Mouse (Mus musculus) frontal cortex, postnatal 25 days (tissue): ENCODE measurements around the gene Gm28360.
"Not testable (repeated sequence)": the region's sequence is repeated elsewhere in the genome, so short reads cannot be mapped to it uniquely, and the experiment has no call there.

Experiments
- DNase-seq, 2 experiments: peaks; one replicate each; pipeline ENCODE4 v3.0.0; 2022; ENCODE audit warnings: low spot score in 2 of 2

Gene Gm28360

DNA sequence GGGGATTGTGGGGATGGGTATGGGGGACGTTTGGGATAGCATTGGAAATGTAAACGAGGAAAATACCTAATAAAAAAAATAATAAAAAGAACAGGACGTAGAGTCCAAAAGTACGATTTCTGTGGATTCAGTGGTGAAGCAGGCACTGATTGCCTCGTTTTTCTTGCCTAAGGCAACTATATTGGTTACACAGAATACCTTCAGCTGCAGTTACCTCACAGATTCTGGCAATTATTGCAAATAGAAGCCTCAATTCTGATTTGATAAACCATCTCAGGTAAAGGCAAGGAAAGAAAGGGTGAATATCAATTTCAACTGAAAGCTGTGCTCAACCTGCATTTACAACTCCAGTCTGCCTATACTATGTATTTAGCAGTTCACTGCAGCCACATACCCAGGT lies at the start of gene Gm28360:
Gene Gm28360 (plus strand): TSS at position 301 of the 400 bp plus-strand sequence.
- DNase-seq: not testable (repeated sequence)

DNA sequence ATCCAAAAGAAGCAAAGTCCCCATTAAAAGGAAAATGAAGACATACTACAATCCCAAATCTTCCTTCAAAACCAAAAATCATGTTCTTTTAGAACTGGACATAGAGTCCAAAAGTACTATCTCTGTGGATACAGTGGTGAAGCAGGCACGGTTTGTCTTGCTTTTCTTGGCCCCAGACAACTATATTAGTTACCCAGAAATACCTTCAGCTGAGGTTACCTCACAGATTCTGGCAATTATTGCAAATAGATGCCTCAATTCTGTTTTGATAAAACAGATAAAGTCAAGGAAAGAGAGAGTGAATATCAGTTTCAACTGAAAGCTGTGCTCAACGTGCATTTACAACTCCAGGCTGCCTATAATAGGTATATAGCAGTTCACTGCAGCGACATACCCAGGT lies 49.0 kb upstream of the Gm28360 start, which contains the start of gene B020011L13Rik:
Gene B020011L13Rik (plus strand): TSS at position 301 of the 400 bp plus-strand sequence.
- not testable (repeated sequence) for DNase-seq

DNA sequence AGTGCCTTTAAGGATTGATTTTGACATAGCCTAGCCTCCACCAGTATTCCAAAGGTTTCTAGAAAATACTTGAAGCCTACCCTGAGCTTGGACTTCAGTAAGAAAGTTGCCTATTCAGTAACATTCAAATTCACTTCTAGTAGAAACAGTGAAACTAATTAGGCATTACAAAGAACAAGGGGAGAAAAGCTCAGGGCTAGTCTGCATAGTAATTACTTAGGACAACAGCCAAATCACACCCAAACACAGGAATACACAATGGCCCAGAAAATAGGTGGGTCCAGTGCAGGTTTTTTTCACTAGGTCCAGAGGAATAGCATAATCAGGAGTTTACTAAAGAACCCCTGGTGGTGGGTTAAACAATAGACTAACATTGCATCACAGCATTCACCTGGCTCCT lies 13.6 kb upstream of the Gm28360 start:
- not testable (repeated sequence) for DNase-seq

GRCm38 (mm10) chr1:117851718-117852117 lies 21.8 kb downstream of the Gm28360 start:
- not testable (repeated sequence) for DNase-seq
